Mouse (Mus musculus) olfactory bulb, adult 2 months (tissue): Measurements from ENCODE around the gene Fermt2.

Source experiments
- CTCF ChIP-seq: fragments of 200-500 bp; IDR thresholded peaks from 2 replicates; pipeline ENCODE4 v1.5.1; 2012; ENCODE audit warnings: low read depth, mild to moderate bottlenecking, low read length, moderate library complexity; ENCODE audit not compliant: insufficient read depth
- POLR2A ChIP-seq: fragments of 200-500 bp; IDR thresholded peaks from 2 replicates; pipeline ENCODE4 v1.6.1; 2012; ENCODE audit warnings: mild to moderate bottlenecking, low read depth, low read length, moderate library complexity; ENCODE audit not compliant: insufficient read depth

GRCm38 (mm10) chr14:45418553-45418952 lies 111.4 kb downstream of the Fermt2 start:
- no peak for TF ChIP-seq POLR2A
- TF ChIP-seq CTCF, result no peak
